Mouse (Mus musculus) CH12.LX (cell line): ENCODE data around the gene Zbtb6. TPM values are rescaled to one million over a fixed set of nuclear protein-coding genes. Genes with fewer than 3 reads are reported as not detected.

Experiments
- DNase-seq: peaks from one replicate; pipeline ENCODE4 v3.0.0-alpha.2; 2013; ENCODE audit errors: extremely low read depth
- H3K27ac ChIP-seq: 2 replicates; pipeline ENCODE4 v1.5.1; 2012; ENCODE audit warnings: low read depth, mild to moderate bottlenecking, control low read depth, moderate library complexity; ENCODE audit not compliant: insufficient read depth
- H3K27me3 ChIP-seq: replicated peaks from 2 replicates; pipeline ENCODE3; 2012; ENCODE audit warnings: inconsistent platforms
- H3K36me3 ChIP-seq, 2 experiments: replicated peaks in 1 of 2; 2 replicates each; pipeline versions ENCODE3 to v1.6.1; 2012; ENCODE audit warnings: inconsistent platforms in 1 of 2, low read length in 1 of 2, mild to moderate bottlenecking in 1 of 2, mixed read lengths in 1 of 2, moderate library complexity in 1 of 2; ENCODE audit not compliant: control insufficient read depth in 1 of 2, insufficient read depth in 1 of 2
- H3K4me1 ChIP-seq, 2 experiments: 2 replicates each; pipeline ENCODE4 v1.6.1; 2012; ENCODE audit warnings: inconsistent platforms in 1 of 2, moderate library complexity in 1 of 2; ENCODE audit not compliant: insufficient read depth in 2 of 2, control insufficient read depth in 1 of 2
- H3K4me2 ChIP-seq: 2 replicates; pipeline ENCODE4 v1.6.1; 2012; ENCODE audit warnings: low read depth, mild to moderate bottlenecking, control low read depth; ENCODE audit not compliant: poor library complexity, insufficient read depth, severe bottlenecking
- H3K4me3 ChIP-seq, 3 experiments: fragments of 150-350 bp in 1 of 3; sonication (generic) in 1 of 3; replicated peaks in 1 of 3; 2 replicates each; pipeline versions ENCODE3 to v1.5.1; 2011 to 2012; ENCODE audit warnings: low read depth in 2 of 3, low read length in 2 of 3, mild to moderate bottlenecking in 2 of 3, moderate library complexity in 2 of 3, control low read depth in 1 of 3, improper control_type of control experiment in 1 of 3, inconsistent platforms in 1 of 3, mixed read lengths in 1 of 3; ENCODE audit not compliant: poor library complexity in 1 of 3
- H3K79me2 ChIP-seq: replicated peaks from 2 replicates; pipeline ENCODE4 v1.6.1; 2012; ENCODE audit warnings: mild to moderate bottlenecking, moderate library complexity; ENCODE audit not compliant: control insufficient read depth, poor library complexity, insufficient read depth, severe bottlenecking; ENCODE audit errors: extremely low read depth
- H3K9ac ChIP-seq: 2 replicates; pipeline ENCODE4 v1.6.1; 2012; ENCODE audit warnings: low read depth, mild to moderate bottlenecking, control low read depth, moderate library complexity; ENCODE audit not compliant: insufficient read depth
- H3K9me3 ChIP-seq: replicated peaks from 2 replicates; pipeline ENCODE3; 2012; ENCODE audit warnings: low read length, inconsistent platforms, mixed read lengths
- BHLHE40 ChIP-seq: IDR thresholded peaks from 2 replicates; pipeline ENCODE4 v1.6.1; 2011; ENCODE audit warnings: mild to moderate bottlenecking, low read depth, low read length, improper control_type of control experiment
- CHD2 ChIP-seq: IDR thresholded peaks from 2 replicates; pipeline ENCODE4 v1.6.1; 2011; ENCODE audit warnings: low read length, improper control_type of control experiment
- CTCF ChIP-seq, 2 experiments: IDR thresholded peaks in 1 of 2; conservative IDR thresholded peaks in 1 of 2; 2 replicates each; pipeline ENCODE4 v1.5.1; 2011 to 2012; ENCODE audit warnings: low read depth in 2 of 2, low read length in 2 of 2, improper control_type of control experiment in 1 of 2, inconsistent platforms in 1 of 2, mild to moderate bottlenecking in 1 of 2, moderate library complexity in 1 of 2
- E2F4 ChIP-seq: IDR thresholded peaks from 2 replicates; pipeline ENCODE4 v1.6.1; 2011; ENCODE audit warnings: low read depth, low read length, improper control_type of control experiment; ENCODE audit not compliant: insufficient replicate concordance
- HCFC1 ChIP-seq: IDR thresholded peaks from 2 replicates; pipeline ENCODE4 v1.6.1; 2012; ENCODE audit warnings: low read depth, mild to moderate bottlenecking, inconsistent platforms, low read length, improper control_type of control experiment
- IRF4 ChIP-seq: IDR thresholded peaks from 2 replicates; pipeline ENCODE4 v1.6.1; 2014; ENCODE audit warnings: low read depth, mild to moderate bottlenecking, inconsistent platforms, low read length, improper control_type of control experiment
- JUND ChIP-seq: conservative IDR thresholded peaks from 2 replicates; pipeline ENCODE4 v1.6.1; 2011; ENCODE audit warnings: low read depth, low read length, improper control_type of control experiment
- KAT2A ChIP-seq: IDR thresholded peaks from 2 replicates; pipeline ENCODE4 v1.6.1; 2012; ENCODE audit warnings: low read length, improper control_type of control experiment, inconsistent platforms; ENCODE audit not compliant: insufficient replicate concordance
- MAFK ChIP-seq: IDR thresholded peaks from 2 replicates; pipeline ENCODE4 v1.6.1; 2011; ENCODE audit warnings: low read length, improper control_type of control experiment; ENCODE audit not compliant: insufficient replicate concordance
- MAX ChIP-seq: IDR thresholded peaks from 2 replicates; pipeline ENCODE4 v1.6.1; 2011; ENCODE audit warnings: low read length, improper control_type of control experiment
- MAZ ChIP-seq: IDR thresholded peaks from 2 replicates; pipeline ENCODE4 v1.6.1; 2012; ENCODE audit warnings: low read depth, mild to moderate bottlenecking, inconsistent platforms, low read length, improper control_type of control experiment, moderate library complexity
- MXI1 ChIP-seq: IDR thresholded peaks from 2 replicates; pipeline ENCODE4 v1.6.1; 2011; ENCODE audit warnings: mild to moderate bottlenecking, low read depth, low read length, improper control_type of control experiment
- MYC ChIP-seq: IDR thresholded peaks from 2 replicates; pipeline ENCODE4 v1.6.1; 2011; ENCODE audit warnings: low read depth, mild to moderate bottlenecking, improper control_type of control experiment, low read length
- POLR2AphosphoS2 ChIP-seq: IDR thresholded peaks from 2 replicates; pipeline ENCODE4 v1.6.1; 2011; ENCODE audit warnings: low read depth, low read length, improper control_type of control experiment
- RAD21 ChIP-seq: IDR thresholded peaks from 2 replicates; pipeline ENCODE4 v1.6.1; 2011; ENCODE audit warnings: low read depth, mild to moderate bottlenecking, low read length, improper control_type of control experiment, moderate library complexity
- SMC3 ChIP-seq: IDR thresholded peaks from 2 replicates; pipeline ENCODE4 v1.6.1; 2011; ENCODE audit warnings: low read depth, low read length, improper control_type of control experiment
- USF1 ChIP-seq: IDR thresholded peaks from 2 replicates; pipeline ENCODE4 v1.6.1; 2014; ENCODE audit warnings: low read depth, mild to moderate bottlenecking, inconsistent platforms, low read length, improper control_type of control experiment
- ZC3H11A ChIP-seq: IDR thresholded peaks from 2 replicates; pipeline ENCODE4 v1.6.1; 2012; ENCODE audit warnings: low read depth, mild to moderate bottlenecking, inconsistent platforms, low read length, improper control_type of control experiment
- ZKSCAN1 ChIP-seq: IDR thresholded peaks from 2 replicates; pipeline ENCODE4 v1.6.1; 2012; ENCODE audit warnings: low read depth, inconsistent platforms, low read length, improper control_type of control experiment, borderline replicate concordance
- ZMIZ1 ChIP-seq: IDR thresholded peaks from 2 replicates; pipeline ENCODE4 v1.6.1; 2012; ENCODE audit warnings: low read depth, mild to moderate bottlenecking, inconsistent platforms, low read length, improper control_type of control experiment
- ZNF384 ChIP-seq: IDR thresholded peaks from 2 replicates; pipeline ENCODE4 v1.6.1; 2012; ENCODE audit warnings: low read depth, low read length, improper control_type of control experiment, inconsistent platforms
- dilution Hi-C: fragments of 300-500 bp; cut with MboI; formaldehyde crosslinking; loops from 2 replicates; pipeline ENCODE4 v1.14.3; 2020; ENCODE audit warnings: low sequenced_read_pairs; ENCODE audit not compliant: extremely low pct_unique_long_range_greater_than_20kb, extremely low pct_ligation_motif_present
- in situ Hi-C: fragments of 300-500 bp; cut with MboI; formaldehyde crosslinking; loops from 3 replicates; pipeline ENCODE4 v1.14.3; 2019; ENCODE audit warnings: low sequenced_read_pairs, low pct_ligation_motif_present, low pct_unique_long_range_greater_than_20kb, mixed read lengths
- polyA plus RNA-seq: library from polyadenylated mRNA; unstranded; fragments of >175 nt; gene quantifications from 2 replicates; pipeline ENCODE4 v1.2.1, GENCODE M21; 2012; ENCODE audit warnings: low read depth; ENCODE audit not compliant: insufficient read length
- total RNA-seq, 2 experiments: library from RNA; depleted of rRNA; stranded (reverse); fragments of 300-350 nt in 1 of 2; fragments of >200 nt in 1 of 2; gene quantifications; 2 replicates each; pipeline ENCODE4 v1.2.3; 2012 to 2014

The Zbtb6 gene
- total and polyA plus RNA-seq, 3 experiments: 6.7 to 23.3 (median 9.2) TPM

DNA sequence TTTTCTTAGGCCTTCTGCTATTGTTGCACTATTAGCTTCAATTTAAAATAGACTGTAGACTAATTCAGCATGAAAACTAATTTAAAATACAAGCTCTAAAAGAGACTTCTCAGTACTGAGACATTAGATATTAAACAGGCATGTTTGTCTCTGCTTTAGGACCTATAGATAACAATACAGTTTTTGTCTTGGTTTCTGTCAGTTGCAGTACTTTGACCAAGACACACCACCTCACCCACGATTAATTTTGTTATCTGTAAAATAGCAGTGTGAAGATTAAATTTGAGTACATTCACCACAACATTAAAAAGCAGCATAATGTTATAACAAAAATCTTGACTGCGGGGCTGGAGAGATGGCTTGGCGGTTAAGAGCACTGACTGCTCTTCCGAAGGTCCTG, 23.3 kb upstream of the Zbtb6 start:
- Histone ChIP-seq H3K4me3 (no peak overlapping the region), H3K9me3 (no peaks in the 10 kb centered on the region), H3K79me2 (peaks cover 7% of the 10 kb centered on the region), H3K27me3 (no peaks in the 10 kb centered on the region), H3K36me3 (peaks cover 3 to 17% of the 10 kb centered on the region in 2 experiments), H3K4me2 (no peak overlapping the region), H3K4me1 (no peaks in the 10 kb centered on the region; a peak in 1 of 4 replicates), H3K27ac (no peak overlapping the region), H3K9ac (no peak overlapping the region)
- dilution Hi-C loops: no loop called here
- TF ChIP-seq KAT2A: no peak
- TF ChIP-seq ZMIZ1: no peak
- TF ChIP-seq IRF4: no peak
- TF ChIP-seq ZC3H11A: no peak
- TF ChIP-seq MAX: no peak
- in situ Hi-C loops: no loop called here
- no peak for DNase-seq

DNA sequence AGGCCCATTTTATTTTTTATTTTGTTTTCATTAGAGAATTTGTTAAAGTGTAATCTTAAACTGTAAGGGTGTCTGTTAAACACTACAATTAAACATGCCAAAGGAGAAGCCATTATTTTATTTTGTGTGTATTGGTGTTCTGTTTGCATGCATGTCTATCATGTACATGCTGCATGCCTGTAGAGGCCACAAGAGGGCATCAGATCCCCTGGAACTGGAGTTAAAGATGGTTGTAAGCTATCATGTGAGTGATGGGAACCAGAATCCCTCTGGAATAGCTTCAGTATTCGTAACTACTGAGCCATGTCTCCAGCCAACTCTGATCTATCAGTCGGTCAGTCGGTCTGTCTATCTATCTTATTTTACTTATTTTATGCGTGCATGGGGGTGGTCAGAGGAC, 17.7 kb upstream of the Zbtb6 start:
- dilution Hi-C loops: no loop called here
- Histone ChIP-seq H3K9ac (no peak overlapping the region), H3K27ac (no peak overlapping the region), H3K27me3 (no peaks in the 10 kb centered on the region), H3K4me1 (no peaks in the 10 kb centered on the region; a peak in 1 of 4 replicates), H3K36me3 (peaks cover 0 to 3% of the 10 kb centered on the region in 2 experiments), H3K4me3 (no peak overlapping the region), H3K4me2 (no peak overlapping the region), H3K9me3 (no peaks in the 10 kb centered on the region), H3K79me2 (peaks cover 13% of the 10 kb centered on the region)
- DNase-seq: no peak
- TF ChIP-seq JUND (no peak), HCFC1 (no peak), IRF4 (no peak), CTCF (conservative IDR thresholded peaks at IDR 0.05 in 1 of 2, IDR thresholded peaks at IDR 0.05 in 1 of 2; ENCODE audit: low read depth in 2 of 2, low read length in 2 of 2) (peak; percentile 25 to 36; a peak in 3 of 4 replicates), SMC3 (peak; percentile 8; the same call in 1 of the 2 replicates), MXI1 (no peak), MAFK (no peak), RAD21 (peak; percentile 2; the same call in 1 of the 2 replicates)
- in situ Hi-C loops: no loop called here

DNA sequence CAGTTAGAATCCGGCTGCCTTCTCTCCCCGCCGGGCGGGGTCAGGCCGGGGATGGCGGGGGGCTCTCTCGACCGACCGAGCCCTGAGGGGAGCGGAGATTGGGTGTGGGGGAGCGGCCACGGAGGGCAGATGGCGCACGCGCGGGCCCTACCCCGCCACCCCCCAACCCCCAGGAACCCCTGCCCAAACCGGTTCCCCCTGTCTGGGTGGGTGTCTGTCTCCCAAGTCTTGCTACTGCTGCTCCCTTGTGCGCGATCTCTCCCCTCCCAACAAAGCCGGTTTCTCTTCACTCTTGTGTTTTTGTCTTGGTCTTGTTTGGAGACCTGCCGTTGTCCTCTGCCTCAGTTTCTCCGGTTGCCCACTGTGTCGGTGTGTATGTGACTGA, 9.4 kb upstream of the Zbtb6 start:
- DNase-seq: no peak
- peak overlapping the region; percentile 72 to 77 (median 75) for H3K4me3 ChIP-seq
- peaks cover 0 to 10% of the 10 kb centered on the region in 2 experiments for H3K36me3 ChIP-seq
- H3K79me2 ChIP-seq: peaks cover 39% of the 10 kb centered on the region
- dilution Hi-C loops (no loop called here), in situ Hi-C loops (no loop called here)
- H3K27me3 ChIP-seq: no peaks in the 10 kb centered on the region
- H3K4me1 ChIP-seq: peaks cover 0 to 16% of the 10 kb centered on the region in 2 experiments; a peak in 2 of 4 replicates
- H3K4me2 ChIP-seq: peak overlapping the region; percentile 83
- peak overlapping the region; percentile 96 for H3K9ac ChIP-seq
- H3K27ac ChIP-seq: no peak overlapping the region
- no peak for TF ChIP-seq CHD2
- TF ChIP-seq POLR2AphosphoS2: no peak
- TF ChIP-seq RAD21: no peak
- no peak for TF ChIP-seq BHLHE40
- no peak for TF ChIP-seq USF1
- no peak for TF ChIP-seq HCFC1
- TF ChIP-seq ZNF384: no peak
- no peak for TF ChIP-seq E2F4
- no peak for TF ChIP-seq MAZ
- no peak for TF ChIP-seq ZKSCAN1
- no peak for TF ChIP-seq MYC
- H3K9me3 ChIP-seq: no peaks in the 10 kb centered on the region
